Mouse (Mus musculus): ENCODE measurements around the gene Sumo3. TPM values are rescaled to one million over a fixed set of nuclear protein-coding genes. Genes with fewer than 3 reads are reported as not detected.

Gene Sumo3
- total and polyA plus RNA-seq, 3 experiments, result 151 to 342 TPM; not detected in 1

DNA sequence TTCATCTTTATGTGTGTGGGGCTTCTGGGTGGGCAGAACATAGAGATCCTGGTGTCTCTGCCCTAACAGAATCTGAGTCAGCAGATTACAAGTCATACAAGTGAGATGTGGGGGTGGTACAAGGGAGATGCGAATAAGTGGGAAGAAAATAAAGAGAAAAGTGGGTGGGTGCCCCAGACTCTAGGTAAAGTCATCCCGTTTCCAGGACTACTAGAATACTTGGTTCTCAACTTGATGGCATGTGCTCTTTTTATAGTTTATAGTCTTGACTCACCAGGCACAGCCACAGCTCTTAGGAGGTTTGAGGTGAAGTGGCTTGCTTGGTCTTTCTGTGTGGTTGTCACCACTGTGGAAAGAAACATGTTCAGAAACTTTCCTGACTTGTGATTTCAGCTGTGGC, 9.8 kb upstream of the Sumo3 start:
- DNase-seq (ENCODE audit: low read depth, low spot score), result no peak
- Histone ChIP-seq H3K9me3 (replicated peaks; ENCODE audit: insufficient read depth, low read length) (no peaks in the 10 kb centered on the region), H3K27me3 (ENCODE audit: control insufficient read depth in 1 of 2, insufficient read depth in 2 of 2, low read length in 2 of 2) (no peaks in the 10 kb centered on the region), H3K4me1 (ENCODE audit: control insufficient read depth in 1 of 2, insufficient read depth in 2 of 2, low read length in 2 of 2) (no peaks in the 10 kb centered on the region), H3K79me2 (ENCODE audit: control insufficient read depth, insufficient read depth, low read length, poor library complexity) (no peaks in the 10 kb centered on the region), H3K27ac (ENCODE audit: control insufficient read depth, low read depth, low read length) (no peak overlapping the region), H3K4me3 (ENCODE audit: control insufficient read depth in 1 of 2, insufficient read depth in 1 of 2, low read depth in 2 of 2, low read length in 2 of 2) (no peak overlapping the region), H3K36me3 (ENCODE audit: control insufficient read depth in 1 of 2, insufficient read depth in 2 of 2, low read length in 2 of 2) (peaks cover 0 to 11% of the 10 kb centered on the region in 2 experiments; a peak in 2 of 4 replicates), H3K9ac (ENCODE audit: control insufficient read depth, low read depth, low read length, poor library complexity, severe bottlenecking) (no peak overlapping the region)
- no peak for TF ChIP-seq UBTF (IDR thresholded peaks at IDR 0.05; ENCODE audit: borderline replicate concordance, insufficient read depth, low read depth, low read length)
- TF ChIP-seq POLR2AphosphoS2 (IDR thresholded peaks at IDR 0.05; ENCODE audit: low read length), result no peak
- TF ChIP-seq USF2 (IDR thresholded peaks at IDR 0.05; ENCODE audit: borderline replicate concordance in 1 of 2, insufficient read depth in 1 of 2, low read depth in 1 of 2, low read length in 2 of 2), result no peak
- no peak for TF ChIP-seq MAX (IDR thresholded peaks at IDR 0.05; ENCODE audit: low read length)
- TF ChIP-seq ELF1 (IDR thresholded peaks at IDR 0.05; ENCODE audit: low read depth, low read length), result no peak
- no peak for TF ChIP-seq ZKSCAN1 (IDR thresholded peaks at IDR 0.05; ENCODE audit: low read depth, low read length)
- no peak for TF ChIP-seq RCOR1 (IDR thresholded peaks at IDR 0.05; ENCODE audit: low read depth, low read length)
- TF ChIP-seq E2F4 (IDR thresholded peaks at IDR 0.05; ENCODE audit: borderline replicate concordance, low read depth, low read length), result no peak
- TF ChIP-seq EP300 (IDR thresholded peaks at IDR 0.05; ENCODE audit: low read depth in 1 of 2, low read length in 2 of 2), result no peak
- no peak for TF ChIP-seq CHD1 (IDR thresholded peaks at IDR 0.05; ENCODE audit: low read depth, low read length)
- no peak for TF ChIP-seq MXI1 (IDR thresholded peaks at IDR 0.05; ENCODE audit: low read depth, low read length)
- no peak for TF ChIP-seq MAFK (IDR thresholded peaks at IDR 0.05; ENCODE audit: borderline replicate concordance, low read depth, low read length)
- no peak for TF ChIP-seq GABPA (IDR thresholded peaks at IDR 0.05; ENCODE audit: low read depth, low read length)
- no peak for TF ChIP-seq CTCF (IDR thresholded peaks at IDR 0.05 in 2 of 3, conservative IDR thresholded peaks at IDR 0.05 in 1 of 3; ENCODE audit: control insufficient read depth in 1 of 3, insufficient read depth in 1 of 3, low read depth in 2 of 3, low read length in 3 of 3, poor library complexity in 1 of 3, severe bottlenecking in 1 of 3)
- no peak for TF ChIP-seq MEF2A (IDR thresholded peaks at IDR 0.05; ENCODE audit: extremely low read depth, insufficient replicate concordance, low read depth, low read length, poor library complexity, severe bottlenecking)

DNA sequence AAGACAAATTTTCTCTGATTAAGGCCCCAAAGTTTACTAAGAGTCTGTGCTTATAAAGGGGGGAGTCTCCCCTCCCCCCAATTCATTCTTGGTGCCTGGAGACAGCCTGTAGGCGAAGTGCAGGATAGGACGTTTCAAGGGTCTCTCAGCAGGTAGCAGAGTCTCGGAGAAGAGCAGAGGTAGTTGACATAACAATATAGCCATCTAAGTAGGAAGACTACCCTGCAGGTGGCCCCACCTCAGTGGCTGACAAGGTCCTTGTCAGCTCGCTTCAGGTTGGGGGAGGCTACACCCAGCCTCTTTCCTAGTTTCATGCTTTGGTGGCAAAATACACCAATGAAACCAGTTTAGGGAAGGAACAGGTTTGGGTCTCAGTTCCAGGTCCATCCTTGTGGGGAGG, 2.9 kb upstream of the Sumo3 start:
- H3K36me3 ChIP-seq (ENCODE audit: control insufficient read depth in 1 of 2, insufficient read depth in 2 of 2, low read length in 2 of 2), result peaks cover 2 to 14% of the 10 kb centered on the region in 2 experiments
- H3K9me3 ChIP-seq (replicated peaks; ENCODE audit: insufficient read depth, low read length), result no peaks in the 10 kb centered on the region
- DNase-seq (ENCODE audit: low read depth, low spot score), result no peak
- no peak overlapping the region for H3K9ac ChIP-seq (ENCODE audit: control insufficient read depth, low read depth, low read length, poor library complexity, severe bottlenecking)
- TF ChIP-seq ETS1 (IDR thresholded peaks at IDR 0.05; ENCODE audit: low read depth, low read length), result no peak
- TF ChIP-seq SMC3 (IDR thresholded peaks at IDR 0.05; ENCODE audit: low read depth, low read length), result no peak
- TF ChIP-seq POLR2AphosphoS2 (IDR thresholded peaks at IDR 0.05; ENCODE audit: low read length), result no peak
- no peak for TF ChIP-seq POLR2A (IDR thresholded peaks at IDR 0.05; ENCODE audit: control insufficient read depth in 1 of 2, insufficient read depth in 1 of 2, low read depth in 1 of 2, low read length in 2 of 2, poor library complexity in 1 of 2)
- TF ChIP-seq RAD21 (IDR thresholded peaks at IDR 0.05; ENCODE audit: low read depth, low read length), result no peak
- TF ChIP-seq MYC (IDR thresholded peaks at IDR 0.05; ENCODE audit: low read depth, low read length), result no peak
- no peak for TF ChIP-seq HCFC1 (IDR thresholded peaks at IDR 0.05; ENCODE audit: low read depth, low read length)
- TF ChIP-seq ZMIZ1 (IDR thresholded peaks at IDR 0.05; ENCODE audit: low read depth, low read length), result no peak
- TF ChIP-seq TBP (IDR thresholded peaks at IDR 0.05; ENCODE audit: low read depth, low read length), result no peak
- TF ChIP-seq USF2 (IDR thresholded peaks at IDR 0.05; ENCODE audit: borderline replicate concordance in 1 of 2, insufficient read depth in 1 of 2, low read depth in 1 of 2, low read length in 2 of 2), result no peak
- TF ChIP-seq MAZ (IDR thresholded peaks at IDR 0.05; ENCODE audit: low read depth, low read length), result no peak
- no peak for TF ChIP-seq NELFE (IDR thresholded peaks at IDR 0.05; ENCODE audit: low read depth, low read length)
- TF ChIP-seq RCOR1 (IDR thresholded peaks at IDR 0.05; ENCODE audit: low read depth, low read length), result no peak
- TF ChIP-seq CTCF (IDR thresholded peaks at IDR 0.05 in 2 of 3, conservative IDR thresholded peaks at IDR 0.05 in 1 of 3; ENCODE audit: control insufficient read depth in 1 of 3, insufficient read depth in 1 of 3, low read depth in 2 of 3, low read length in 3 of 3, poor library complexity in 1 of 3, severe bottlenecking in 1 of 3), result no peak
- TF ChIP-seq MEF2A (IDR thresholded peaks at IDR 0.05; ENCODE audit: extremely low read depth, insufficient replicate concordance, low read depth, low read length, poor library complexity, severe bottlenecking), result no peak
- H3K27ac ChIP-seq (ENCODE audit: control insufficient read depth, low read depth, low read length), result no peak overlapping the region
- H3K27me3 ChIP-seq (ENCODE audit: control insufficient read depth in 1 of 2, insufficient read depth in 2 of 2, low read length in 2 of 2), result no peaks in the 10 kb centered on the region
- peaks cover 6 to 26% of the 10 kb centered on the region in 2 experiments; a peak in 3 of 4 replicates for H3K4me1 ChIP-seq (ENCODE audit: control insufficient read depth in 1 of 2, insufficient read depth in 2 of 2, low read length in 2 of 2)
- peaks cover 18% of the 10 kb centered on the region for H3K79me2 ChIP-seq (ENCODE audit: control insufficient read depth, insufficient read depth, low read length, poor library complexity)
- no peak overlapping the region for H3K4me3 ChIP-seq (ENCODE audit: control insufficient read depth in 1 of 2, insufficient read depth in 1 of 2, low read depth in 2 of 2, low read length in 2 of 2)

All from MEL (cell line).